Mouse (Mus musculus): ENCODE results near the gene Lsm10. TPM values are rescaled to one million over a fixed set of nuclear protein-coding genes. Genes with fewer than 3 reads are reported as not detected.

Lsm10 gene
- polyA plus RNA-seq, 1 experiment = 28.8 TPM

DNA sequence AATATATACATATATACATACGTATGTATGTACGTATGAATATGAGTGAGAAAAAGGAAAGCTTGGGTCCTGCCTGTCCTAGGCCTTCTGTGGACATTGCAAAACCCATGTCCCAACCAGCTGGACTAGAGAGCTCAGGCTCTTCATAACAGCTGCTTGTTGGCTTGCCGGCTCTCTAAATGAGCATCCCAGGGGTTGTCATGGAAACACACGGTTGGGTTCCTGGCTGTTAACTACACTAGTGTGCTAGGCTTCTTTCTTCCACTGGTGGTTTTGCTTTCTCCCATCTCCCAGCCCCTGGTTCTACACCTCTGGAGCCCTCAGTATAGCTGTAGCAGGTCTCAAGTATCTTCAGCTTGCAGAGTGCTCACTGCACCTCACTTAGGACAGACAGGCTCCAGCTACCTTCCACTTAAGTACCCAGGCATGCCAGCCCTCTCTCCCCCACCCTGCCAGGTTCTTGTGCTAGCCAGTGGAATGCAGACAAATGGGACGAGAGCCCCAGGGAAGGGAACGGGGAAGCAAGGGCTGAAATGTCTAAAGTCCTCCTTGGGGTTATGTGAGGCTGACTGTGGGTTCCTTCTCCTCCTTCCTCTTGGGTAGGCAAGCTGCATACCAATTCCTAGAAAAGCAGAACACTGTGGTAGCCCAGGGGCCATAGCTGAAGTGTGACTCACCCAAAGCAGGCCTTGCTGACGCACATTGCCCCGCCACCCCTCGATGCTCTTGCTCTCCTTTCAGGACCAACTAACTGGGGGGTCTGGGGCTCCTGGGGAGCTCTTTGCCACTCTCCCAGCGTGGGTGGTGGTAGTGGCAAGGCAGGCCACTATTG lies 35.1 kb downstream of the Lsm10 start:
- Histone ChIP-seq H3K27me3 (ENCODE audit: control insufficient read depth, insufficient read depth, low read length) (no peaks in the 10 kb centered on the region), H3K4me3 (replicated peaks; ENCODE audit: insufficient read depth, low read depth, low read length) (no peak overlapping the region), H3K4me1 (ENCODE audit: control insufficient read depth, insufficient read depth, low read length) (peaks cover 24% of the 10 kb centered on the region), H3K27ac (ENCODE audit: insufficient read depth, low read length) (no peak overlapping the region)
- no peak for TF ChIP-seq POLR2A (IDR thresholded peaks at IDR 0.05; ENCODE audit: borderline replicate concordance, insufficient read depth, low read length)
- no peak for TF ChIP-seq CTCF (IDR thresholded peaks at IDR 0.05; ENCODE audit: borderline replicate concordance, insufficient read depth, low read depth, low read length)
- WGBS = 34% methylated on average over 10 of the region's 10 CpGs
- peak in 1 of 2 experiments; percentile 39 for DNase-seq

DNA sequence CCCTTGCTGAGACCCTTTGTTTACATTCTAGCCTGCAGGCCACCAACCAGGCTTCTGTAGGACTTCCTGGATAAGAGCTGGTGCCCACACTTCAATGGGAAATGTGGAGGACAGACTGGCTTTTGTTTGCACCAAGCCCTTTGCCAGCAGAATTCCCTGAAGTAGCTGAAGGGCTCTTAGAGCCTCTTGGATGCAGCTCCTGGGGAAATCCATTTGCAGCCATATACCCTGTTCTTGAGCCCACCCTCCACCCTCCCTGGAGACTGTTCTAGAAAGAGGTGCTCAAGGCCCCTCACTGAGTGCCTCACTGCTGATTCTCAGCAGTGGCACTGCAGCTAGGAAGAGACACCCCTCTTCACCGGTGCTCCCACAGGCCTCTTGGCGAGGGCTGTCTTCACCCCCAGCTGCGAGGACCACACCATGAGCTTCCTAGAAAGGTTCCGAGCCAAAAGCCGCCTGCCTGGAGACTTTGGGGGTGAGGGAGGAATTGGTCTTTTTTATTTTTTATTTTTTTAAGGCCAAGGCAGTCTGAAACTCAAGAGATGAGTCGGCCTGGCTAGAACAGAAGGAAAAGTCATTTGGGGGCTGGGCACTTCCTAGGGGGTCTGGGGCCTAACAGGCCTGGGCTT lies 36.3 kb downstream of the Lsm10 start:
- 0 out of 2 replicates have a peak overlapping the region, but pooled peaks have one; percentile 4 for H3K27ac ChIP-seq (ENCODE audit: insufficient read depth, low read length)
- TF ChIP-seq CTCF (IDR thresholded peaks at IDR 0.05; ENCODE audit: borderline replicate concordance, insufficient read depth, low read depth, low read length) = no peak
- no peak for TF ChIP-seq POLR2A (IDR thresholded peaks at IDR 0.05; ENCODE audit: borderline replicate concordance, insufficient read depth, low read length)
- H3K27me3 ChIP-seq (ENCODE audit: control insufficient read depth, insufficient read depth, low read length) = no peaks in the 10 kb centered on the region
- 39% methylated on average over 6 of the region's 6 CpGs for WGBS
- DNase-seq = no peak
- no peak overlapping the region for H3K4me3 ChIP-seq (replicated peaks; ENCODE audit: insufficient read depth, low read depth, low read length)
- peaks cover 24% of the 10 kb centered on the region for H3K4me1 ChIP-seq (ENCODE audit: control insufficient read depth, insufficient read depth, low read length)

DNA sequence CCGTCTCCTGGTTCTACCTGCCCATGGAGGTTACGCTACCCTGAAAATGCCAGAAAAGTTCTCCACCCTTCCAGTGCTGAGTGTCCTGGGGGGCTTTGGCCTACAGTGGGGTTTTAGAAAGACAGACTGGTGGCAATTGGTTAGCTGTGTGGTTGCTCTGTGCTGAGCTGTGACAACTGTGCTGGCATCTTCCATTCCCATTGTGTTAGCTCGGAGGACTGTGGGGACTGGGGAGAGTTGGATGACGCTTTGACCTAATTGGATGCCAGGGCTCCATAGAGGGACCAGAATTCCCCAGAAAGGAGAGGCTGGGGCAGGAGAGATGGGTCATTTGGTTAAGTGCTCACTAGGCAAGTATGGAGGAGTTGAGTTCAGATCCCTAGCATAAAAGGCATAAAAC lies 37.8 kb downstream of the Lsm10 start:
- Histone ChIP-seq H3K27ac (ENCODE audit: insufficient read depth, low read length) (no peak overlapping the region), H3K4me1 (ENCODE audit: control insufficient read depth, insufficient read depth, low read length) (peaks cover 24% of the 10 kb centered on the region), H3K27me3 (ENCODE audit: control insufficient read depth, insufficient read depth, low read length) (no peaks in the 10 kb centered on the region), H3K4me3 (replicated peaks; ENCODE audit: insufficient read depth, low read depth, low read length) (no peak overlapping the region)
- WGBS = 75% methylated on average over 4 of the region's 4 CpGs
- TF ChIP-seq POLR2A (IDR thresholded peaks at IDR 0.05; ENCODE audit: borderline replicate concordance, insufficient read depth, low read length) (no peak), CTCF (IDR thresholded peaks at IDR 0.05; ENCODE audit: borderline replicate concordance, insufficient read depth, low read depth, low read length) (no peak)
- no peak for DNase-seq

DNA sequence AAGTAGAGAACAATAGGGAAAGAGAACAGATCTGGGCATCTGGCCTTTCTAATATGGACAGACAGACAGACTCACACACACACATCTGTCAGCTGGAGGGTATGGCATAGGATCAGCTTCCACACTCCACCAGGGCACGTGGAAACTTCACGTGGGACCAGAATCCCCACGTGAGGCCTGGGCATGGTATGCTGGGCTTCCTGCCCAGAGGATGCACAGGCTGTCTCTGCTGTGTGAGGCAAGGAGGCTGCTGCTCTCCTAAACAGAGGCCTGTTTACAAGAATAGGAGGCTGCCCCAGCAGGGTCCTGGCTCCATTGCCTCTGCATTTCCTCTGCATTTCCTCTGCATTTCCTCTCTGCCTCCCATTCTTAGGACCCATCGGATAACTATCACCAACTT lies 38.2 kb downstream of the Lsm10 start:
- peak in 1 of 2 experiments; percentile 48 for DNase-seq
- WGBS = 13% methylated on average over 4 of the region's 4 CpGs
- Histone ChIP-seq H3K27me3 (ENCODE audit: control insufficient read depth, insufficient read depth, low read length) (no peaks in the 10 kb centered on the region), H3K27ac (ENCODE audit: insufficient read depth, low read length) (no peak overlapping the region), H3K4me3 (replicated peaks; ENCODE audit: insufficient read depth, low read depth, low read length) (no peak overlapping the region), H3K4me1 (ENCODE audit: control insufficient read depth, insufficient read depth, low read length) (peaks cover 24% of the 10 kb centered on the region)
- TF ChIP-seq CTCF (IDR thresholded peaks at IDR 0.05; ENCODE audit: borderline replicate concordance, insufficient read depth, low read depth, low read length) = no peak
- TF ChIP-seq POLR2A (IDR thresholded peaks at IDR 0.05; ENCODE audit: borderline replicate concordance, insufficient read depth, low read length) = no peak

DNA sequence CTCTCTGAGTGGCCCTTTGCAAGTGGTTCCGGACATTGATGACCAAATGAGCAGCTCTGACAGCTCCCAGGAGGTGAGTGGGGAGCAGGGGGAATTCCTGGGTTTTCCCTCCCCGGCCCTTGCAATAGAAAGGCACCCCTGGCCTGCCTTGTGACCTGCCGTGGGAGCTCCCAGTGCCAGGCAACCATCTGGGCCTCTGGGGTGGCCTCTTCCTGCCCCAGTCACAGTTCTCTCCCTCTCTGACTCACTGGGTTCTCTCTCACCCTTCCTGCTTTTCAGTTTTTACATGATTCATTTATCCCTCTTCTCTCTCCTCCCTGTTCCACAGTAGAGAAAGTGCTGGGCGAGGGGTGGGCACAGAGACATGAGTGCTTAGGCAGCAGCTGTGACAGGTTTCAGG lies 41.4 kb downstream of the Lsm10 start:
- Histone ChIP-seq H3K27me3 (ENCODE audit: control insufficient read depth, insufficient read depth, low read length) (no peaks in the 10 kb centered on the region), H3K4me1 (ENCODE audit: control insufficient read depth, insufficient read depth, low read length) (peaks cover 10% of the 10 kb centered on the region; the same call in 1 of the 2 replicates), H3K27ac (ENCODE audit: insufficient read depth, low read length) (no peak overlapping the region), H3K4me3 (replicated peaks; ENCODE audit: insufficient read depth, low read depth, low read length) (no peak overlapping the region)
- TF ChIP-seq POLR2A (IDR thresholded peaks at IDR 0.05; ENCODE audit: borderline replicate concordance, insufficient read depth, low read length) = no peak
- TF ChIP-seq CTCF (IDR thresholded peaks at IDR 0.05; ENCODE audit: borderline replicate concordance, insufficient read depth, low read depth, low read length) = no peak
- WGBS = 64% methylated on average over 4 of the region's 4 CpGs
- no peak for DNase-seq

DNA sequence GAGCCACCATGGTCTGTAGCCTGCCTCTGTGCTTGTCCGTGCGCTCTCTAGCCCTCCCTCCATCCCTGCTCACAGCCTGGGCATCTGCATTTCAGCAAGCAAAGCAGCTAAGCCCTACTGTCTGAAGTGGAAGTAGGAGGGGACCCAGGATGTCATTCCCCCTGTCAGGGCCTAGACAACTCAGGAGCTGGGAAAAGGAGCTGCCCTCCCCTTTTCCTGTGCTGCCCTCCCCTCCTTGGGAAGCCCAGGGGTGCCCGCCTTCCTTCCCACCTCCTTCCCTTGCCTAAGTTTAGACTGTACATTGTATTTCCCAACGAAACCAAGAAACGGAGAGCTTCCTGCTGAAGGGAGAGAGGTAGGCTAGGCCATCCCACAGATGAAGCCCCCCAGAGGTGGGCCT lies 44.6 kb downstream of the Lsm10 start:
- Histone ChIP-seq H3K4me1 (ENCODE audit: control insufficient read depth, insufficient read depth, low read length) (no peaks in the 10 kb centered on the region), H3K27me3 (ENCODE audit: control insufficient read depth, insufficient read depth, low read length) (no peaks in the 10 kb centered on the region), H3K27ac (ENCODE audit: insufficient read depth, low read length) (no peak overlapping the region), H3K4me3 (replicated peaks; ENCODE audit: insufficient read depth, low read depth, low read length) (no peak overlapping the region)
- no peak for DNase-seq
- TF ChIP-seq POLR2A (IDR thresholded peaks at IDR 0.05; ENCODE audit: borderline replicate concordance, insufficient read depth, low read length) (no peak), CTCF (IDR thresholded peaks at IDR 0.05; ENCODE audit: borderline replicate concordance, insufficient read depth, low read depth, low read length) (no peak)
- WGBS = 79% methylated on average over 5 of the region's 5 CpGs

DNA sequence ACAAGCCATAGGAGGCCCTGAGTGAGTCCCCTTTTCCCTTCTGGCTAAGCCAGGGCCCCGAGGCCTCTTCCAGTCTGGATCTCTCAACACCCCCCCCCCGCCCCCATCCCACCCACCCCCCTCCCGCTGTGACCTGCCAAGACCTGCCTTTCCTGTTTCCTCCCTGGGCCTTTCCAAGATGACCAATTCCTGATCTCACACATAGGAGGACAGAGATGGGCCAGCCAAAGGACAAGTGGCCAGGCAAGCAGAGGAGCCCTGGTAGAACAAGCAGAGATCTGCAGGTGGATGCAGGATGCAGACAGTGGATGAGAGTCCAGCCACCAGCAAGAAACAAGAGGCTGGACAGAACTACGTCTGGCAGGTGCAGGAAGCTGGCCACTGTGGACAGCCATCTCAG lies 49.0 kb downstream of the Lsm10 start:
- WGBS = 45% methylated on average over 4 of the region's 4 CpGs
- Histone ChIP-seq H3K4me3 (replicated peaks; ENCODE audit: insufficient read depth, low read depth, low read length) (no peak overlapping the region), H3K27ac (ENCODE audit: insufficient read depth, low read length) (no peak overlapping the region), H3K4me1 (ENCODE audit: control insufficient read depth, insufficient read depth, low read length) (0 out of 2 replicates have a peak, but pooled peaks cover 7% of the 10 kb centered on the region), H3K27me3 (ENCODE audit: control insufficient read depth, insufficient read depth, low read length) (0 out of 2 replicates have a peak, but pooled peaks cover 2% of the 10 kb centered on the region)
- TF ChIP-seq CTCF (IDR thresholded peaks at IDR 0.05; ENCODE audit: borderline replicate concordance, insufficient read depth, low read depth, low read length) (no peak), POLR2A (IDR thresholded peaks at IDR 0.05; ENCODE audit: borderline replicate concordance, insufficient read depth, low read length) (no peak)
- no peak for DNase-seq
